Mouse (Mus musculus) forebrain, embryonic 15.5 days (tissue): ENCODE results near the gene Dnlz. TPM values are rescaled to one million over a fixed set of nuclear protein-coding genes. Genes with fewer than 3 reads are reported as not detected.
A peak's percentile ranks its signal among the peaks of the same experiment; 100 is the strongest.

Experiments
- ATAC-seq: fragments of 200-750 bp; cut with Nextera tagmentation; replicated peaks from 2 replicates; pipeline ENCODE4 v1.8.0; 2017; ENCODE audit warnings: mild to moderate bottlenecking, moderate TSS enrichment, moderate library complexity
- H3K27ac ChIP-seq: fragments of 300-500 bp; sonication (generic); replicated peaks from 2 replicates; pipeline ENCODE4 v1.5.1; 2015; ENCODE audit warnings: mild to moderate bottlenecking, inconsistent platforms
- H3K27me3 ChIP-seq: fragments of 300-500 bp; sonication (generic); 2 replicates; pipeline ENCODE4 v1.6.1; 2015; ENCODE audit warnings: inconsistent platforms
- H3K36me3 ChIP-seq: fragments of 300-500 bp; sonication (generic); 2 replicates; pipeline ENCODE4 v1.6.1; 2015; ENCODE audit warnings: mild to moderate bottlenecking, inconsistent platforms
- H3K4me1 ChIP-seq: fragments of 300-500 bp; sonication (generic); 2 replicates; pipeline ENCODE4 v1.6.1; 2015; ENCODE audit warnings: inconsistent platforms
- H3K4me2 ChIP-seq: fragments of 300-500 bp; sonication (generic); replicated peaks from 2 replicates; pipeline ENCODE4 v1.6.1; 2015; ENCODE audit warnings: mild to moderate bottlenecking, inconsistent platforms
- H3K4me3 ChIP-seq: fragments of 300-500 bp; sonication (generic); 2 replicates; pipeline ENCODE4 v1.5.1; 2015; ENCODE audit warnings: mild to moderate bottlenecking, inconsistent platforms
- H3K9ac ChIP-seq: fragments of 300-500 bp; sonication (generic); replicated peaks from 2 replicates; pipeline ENCODE4 v1.6.1; 2015; ENCODE audit warnings: mild to moderate bottlenecking, inconsistent platforms
- H3K9me3 ChIP-seq: fragments of 300-500 bp; sonication (generic); 2 replicates; pipeline ENCODE4 v1.6.1; 2016; ENCODE audit warnings: inconsistent platforms
- WGBS: fragments of 180-500 bp; shearing (Covaris S2); methylation state at CpG from one replicate; pipeline ENCODE4 v1.1.7; 2015; ENCODE audit warnings: mixed read lengths; 5-methylcytosine and 5-hydroxymethylcytosine counted together
- polyA plus RNA-seq: library from polyadenylated mRNA; unstranded; fragments of >200 nt; fragmentation: Nextera tagmentation; extraction: Ambion mirVana; gene quantifications from 2 replicates; pipeline ENCODE4 v1.2.1, GENCODE M21; 2015

The Dnlz gene
- polyA plus RNA-seq, 1 experiment from 2014 or later, result 33.5 TPM

- Histone ChIP-seq H3K4me3 (peak overlapping the region; percentile 80), H3K4me2 (peak overlapping the region; percentile 84), H3K4me1 (peaks cover 41% of the 10 kb centered on the region), H3K9me3 (no peaks in the 10 kb centered on the region), H3K27ac (peak overlapping the region; percentile 96), H3K27me3 (no peaks in the 10 kb centered on the region), H3K36me3 (no peaks in the 10 kb centered on the region), H3K9ac (peak overlapping the region; percentile 96)
- under 1% methylated on average over 11 of the region's 11 CpGs for WGBS
- ATAC-seq, result peak; percentile 17
Measured at GRCm38 (mm10) chr2:26315925-26316311, 36.0 kb downstream of the Dnlz start.

GRCm38 (mm10) chr2:26315072-26315924, 36.6 kb downstream of the Dnlz start, which contains the start of gene Gpsm1:
Gene Gpsm1, plus strand, starts transcription at chr2:26315515.
- WGBS, result under 1% methylated on average over 56 of the region's 66 CpGs
- Histone ChIP-seq H3K9me3 (no peaks in the 10 kb centered on the region), H3K4me3 (peak within 1 kb of the TSS; percentile 80), H3K4me2 (peak within 1 kb of the TSS; percentile 84), H3K36me3 (no peaks in the 10 kb centered on the region), H3K9ac (peak within 1 kb of the TSS; percentile 96), H3K4me1 (peaks cover 40% of the 10 kb centered on the region), H3K27me3 (no peaks in the 10 kb centered on the region), H3K27ac (peak within 1 kb of the TSS; percentile 96)
- peak; percentile 87 for ATAC-seq

- H3K27ac ChIP-seq, result peak overlapping the region; percentile 96
- ATAC-seq, result no peak
- H3K4me1 ChIP-seq, result peaks cover 33% of the 10 kb centered on the region
- peak overlapping the region; percentile 84; the same call in 1 of the 2 replicates for H3K4me2 ChIP-seq
- H3K36me3 ChIP-seq, result no peaks in the 10 kb centered on the region
- peak overlapping the region; percentile 96; the same call in 1 of the 2 replicates for H3K9ac ChIP-seq
- peak overlapping the region; percentile 80 for H3K4me3 ChIP-seq
- H3K9me3 ChIP-seq, result no peaks in the 10 kb centered on the region
- 63% methylated on average over 13 of the region's 13 CpGs for WGBS
- H3K27me3 ChIP-seq, result no peaks in the 10 kb centered on the region
Measured at GRCm38 (mm10) chr2:26314281-26315071, 37.4 kb downstream of the Dnlz start.

- no peak overlapping the region for H3K9ac ChIP-seq
- H3K36me3 ChIP-seq, result no peaks in the 10 kb centered on the region
- WGBS, result 92% methylated on average over 1 of the region's 1 CpGs
- ATAC-seq, result no peak
- H3K9me3 ChIP-seq, result no peaks in the 10 kb centered on the region
- no peak overlapping the region for H3K4me3 ChIP-seq
- H3K4me2 ChIP-seq, result no peak overlapping the region
- H3K27ac ChIP-seq, result no peak overlapping the region
- no peaks in the 10 kb centered on the region for H3K27me3 ChIP-seq
- H3K4me1 ChIP-seq, result peaks cover 22% of the 10 kb centered on the region
Measured at GRCm38 (mm10) chr2:26313394-26313793, 38.5 kb downstream of the Dnlz start.

- 67% methylated on average over 2 of the region's 2 CpGs for WGBS
- Histone ChIP-seq H3K9ac (no peak overlapping the region), H3K36me3 (no peaks in the 10 kb centered on the region), H3K9me3 (no peaks in the 10 kb centered on the region), H3K4me2 (no peak overlapping the region), H3K4me3 (no peak overlapping the region), H3K27me3 (no peaks in the 10 kb centered on the region), H3K4me1 (peaks cover 16% of the 10 kb centered on the region), H3K27ac (no peak overlapping the region)
- no peak for ATAC-seq
Measured at GRCm38 (mm10) chr2:26312812-26313211, 39.1 kb downstream of the Dnlz start.

GRCm38 (mm10) chr2:26311936-26312335, 40.0 kb downstream of the Dnlz start:
- Histone ChIP-seq H3K4me1 (peaks cover 7% of the 10 kb centered on the region), H3K27ac (no peak overlapping the region), H3K4me2 (no peak overlapping the region), H3K9ac (no peak overlapping the region), H3K36me3 (no peaks in the 10 kb centered on the region), H3K4me3 (no peak overlapping the region), H3K9me3 (no peaks in the 10 kb centered on the region), H3K27me3 (no peaks in the 10 kb centered on the region)
- 72% methylated on average over 5 of the region's 5 CpGs for WGBS
- ATAC-seq, result no peak

- Histone ChIP-seq H3K4me2 (no peak overlapping the region), H3K4me3 (no peak overlapping the region), H3K9me3 (no peaks in the 10 kb centered on the region), H3K27me3 (no peaks in the 10 kb centered on the region), H3K36me3 (no peaks in the 10 kb centered on the region), H3K9ac (no peak overlapping the region), H3K4me1 (no peaks in the 10 kb centered on the region; the same call in 1 of the 2 replicates), H3K27ac (peak overlapping the region; percentile 19; the same call in 1 of the 2 replicates)
- WGBS, result 22% methylated on average over 10 of the region's 10 CpGs
- ATAC-seq, result peak; percentile 69; the same call in 1 of the 2 replicates
Measured at GRCm38 (mm10) chr2:26309739-26310138, 42.2 kb downstream of the Dnlz start.

- 91% methylated on average over 3 of the region's 3 CpGs for WGBS
- Histone ChIP-seq H3K4me2 (no peak overlapping the region), H3K4me3 (no peak overlapping the region), H3K36me3 (no peaks in the 10 kb centered on the region), H3K27ac (no peak overlapping the region), H3K27me3 (no peaks in the 10 kb centered on the region), H3K9me3 (no peaks in the 10 kb centered on the region), H3K9ac (no peak overlapping the region), H3K4me1 (no peaks in the 10 kb centered on the region)
- no peak for ATAC-seq
Measured at GRCm38 (mm10) chr2:26306702-26307101, 45.2 kb downstream of the Dnlz start.

- Histone ChIP-seq H3K9ac (no peak overlapping the region), H3K4me3 (no peak overlapping the region), H3K27ac (no peak overlapping the region), H3K4me1 (peaks cover 2% of the 10 kb centered on the region; the same call in 1 of the 2 replicates), H3K27me3 (no peaks in the 10 kb centered on the region), H3K4me2 (no peak overlapping the region), H3K9me3 (no peaks in the 10 kb centered on the region), H3K36me3 (no peaks in the 10 kb centered on the region)
- ATAC-seq, result no peak
- 79% methylated on average over 2 of the region's 2 CpGs for WGBS
Measured at GRCm38 (mm10) chr2:26305555-26305954, 46.4 kb downstream of the Dnlz start.

GRCm38 (mm10) chr2:26304711-26305110, 47.2 kb downstream of the Dnlz start:
- ATAC-seq, result no peak

GRCm38 (mm10) chr2:26302005-26302503, 49.9 kb downstream of the Dnlz start:
- no peaks in the 10 kb centered on the region for H3K9me3 ChIP-seq
- no peaks in the 10 kb centered on the region for H3K36me3 ChIP-seq
- H3K4me1 ChIP-seq, result peaks cover 37% of the 10 kb centered on the region
- H3K4me2 ChIP-seq, result no peak overlapping the region
- H3K27me3 ChIP-seq, result no peaks in the 10 kb centered on the region
- no peak overlapping the region for H3K27ac ChIP-seq
- ATAC-seq, result no peak
- no peak overlapping the region for H3K4me3 ChIP-seq
- 93% methylated on average over 10 of the region's 10 CpGs for WGBS
- H3K9ac ChIP-seq, result no peak overlapping the region

More at GRCm38 (mm10) chr2:26304711-26305110, 47.2 kb downstream of the Dnlz start:
- H3K27ac ChIP-seq, result no peak overlapping the region
- 70% methylated on average over 1 of the region's 1 CpGs for WGBS
- no peak overlapping the region for H3K4me3 ChIP-seq
- no peaks in the 10 kb centered on the region for H3K9me3 ChIP-seq
- no peak overlapping the region for H3K9ac ChIP-seq
- no peaks in the 10 kb centered on the region for H3K36me3 ChIP-seq
- H3K4me1 ChIP-seq, result peaks cover 10% of the 10 kb centered on the region
- no peak overlapping the region for H3K4me2 ChIP-seq
- H3K27me3 ChIP-seq, result no peaks in the 10 kb centered on the region

GRCm38 (mm10) chr2:26300808-26301174, 51.1 kb downstream of the Dnlz start:
- Histone ChIP-seq H3K4me1 (peaks cover 45% of the 10 kb centered on the region), H3K36me3 (no peaks in the 10 kb centered on the region), H3K4me3 (no peak overlapping the region), H3K9me3 (no peaks in the 10 kb centered on the region), H3K27me3 (no peaks in the 10 kb centered on the region), H3K4me2 (no peak overlapping the region), H3K27ac (no peak overlapping the region), H3K9ac (no peak overlapping the region)
- 0% methylated on average over 3 of the region's 3 CpGs for WGBS
- 0 out of 2 replicates have a peak, but pooled peaks have one; percentile 10 for ATAC-seq
